Mouse (Mus musculus): ENCODE data around the gene Tbc1d12. TPM values are rescaled to one million over a fixed set of nuclear protein-coding genes. Genes with fewer than 3 reads are reported as not detected.

Tbc1d12 gene
- total and polyA plus RNA-seq, 2 experiments from 2014 or later, result 6.2 to 28.8 TPM

DNA sequence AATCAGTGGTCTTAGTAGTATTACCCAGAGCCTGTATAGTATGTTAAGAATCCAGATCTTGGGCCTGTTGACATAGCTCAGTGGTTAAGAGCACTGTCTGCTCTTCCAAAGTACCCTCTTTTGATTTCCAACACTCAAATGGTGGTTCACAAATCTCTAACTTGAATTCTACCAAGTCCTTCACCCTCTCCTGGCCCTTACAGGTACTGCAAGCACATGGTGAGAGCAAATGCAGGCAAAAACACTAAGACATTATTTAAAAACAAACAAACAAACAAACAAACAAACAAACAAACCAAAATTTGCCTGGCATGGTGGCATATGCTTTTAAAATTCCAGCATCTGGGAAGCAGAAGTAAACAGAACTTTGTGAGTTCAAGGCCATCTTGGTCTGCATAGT is 43.9 kb downstream of the Tbc1d12 start:
- Histone ChIP-seq H3K27ac (ENCODE audit: low read depth, low read length) (no peak overlapping the region), H3K4me2 (ENCODE audit: low read depth, low read length, poor library complexity, severe bottlenecking) (no peak overlapping the region), H3K9me3 (ENCODE audit: low read length) (no peaks in the 10 kb centered on the region), H3K27me3 (ENCODE audit: insufficient read depth, low read length) (no peaks in the 10 kb centered on the region), H3K36me3 (ENCODE audit: insufficient read depth, low read length) (no peaks in the 10 kb centered on the region), H3K4me1 (ENCODE audit: insufficient read depth, low read length) (no peaks in the 10 kb centered on the region), H3K4me3 (ENCODE audit: low read depth, low read length) (no peak overlapping the region), H3K9ac (replicated peaks; ENCODE audit: low read length, poor library complexity, severe bottlenecking) (no peak overlapping the region)
- ATAC-seq (ENCODE audit: low FRiP score) (no peak), DNase-seq (ENCODE audit: low spot score) (no peak)
- peak; percentile 41 for TF ChIP-seq CTCF (IDR thresholded peaks at IDR 0.05)

- Histone ChIP-seq H3K36me3 (ENCODE audit: insufficient read depth, low read length) (0 out of 2 replicates have a peak, but pooled peaks cover 4% of the 10 kb centered on the region), H3K9ac (replicated peaks; ENCODE audit: low read length, poor library complexity, severe bottlenecking) (no peak overlapping the region), H3K4me2 (ENCODE audit: low read depth, low read length, poor library complexity, severe bottlenecking) (no peak overlapping the region), H3K27ac (ENCODE audit: low read depth, low read length) (no peak overlapping the region), H3K4me1 (ENCODE audit: insufficient read depth, low read length) (no peaks in the 10 kb centered on the region), H3K27me3 (ENCODE audit: insufficient read depth, low read length) (no peaks in the 10 kb centered on the region), H3K9me3 (ENCODE audit: low read length) (no peaks in the 10 kb centered on the region), H3K4me3 (ENCODE audit: low read depth, low read length) (no peak overlapping the region)
- TF ChIP-seq CTCF (IDR thresholded peaks at IDR 0.05), result peak; percentile 53
- ATAC-seq (ENCODE audit: low FRiP score), result no peak
- DNase-seq (ENCODE audit: low spot score), result peak; percentile 78
- 59% methylated on average over 12 of the region's 12 CpGs for WGBS
Observed at GRCm38 (mm10) chr19:38901146-38902135, 65.1 kb downstream of the Tbc1d12 start.

DNA sequence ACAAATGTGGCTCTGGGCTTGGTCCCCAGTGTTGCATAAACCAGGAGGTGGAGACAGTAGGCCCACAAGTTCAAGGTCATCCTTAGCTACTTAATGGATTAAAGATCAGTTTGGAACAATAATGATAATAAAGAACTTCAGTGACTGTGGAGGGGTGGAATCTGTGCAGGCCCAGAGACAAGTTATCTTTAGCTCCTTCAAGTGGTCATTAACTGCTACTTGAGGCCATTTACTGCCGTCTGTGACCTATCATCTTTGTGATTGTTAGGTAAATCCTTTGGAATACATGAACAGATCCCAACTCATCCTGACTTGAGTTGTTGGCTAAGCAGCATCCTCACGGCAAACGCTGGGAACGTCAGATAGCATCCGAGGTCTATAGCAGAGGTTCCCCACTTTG is 66.1 kb downstream of the Tbc1d12 start:
- Histone ChIP-seq H3K4me3 (ENCODE audit: low read depth, low read length) (no peak overlapping the region), H3K36me3 (ENCODE audit: insufficient read depth, low read length) (0 out of 2 replicates have a peak, but pooled peaks cover 4% of the 10 kb centered on the region), H3K27me3 (ENCODE audit: insufficient read depth, low read length) (no peaks in the 10 kb centered on the region), H3K9me3 (ENCODE audit: low read length) (no peaks in the 10 kb centered on the region), H3K9ac (replicated peaks; ENCODE audit: low read length, poor library complexity, severe bottlenecking) (no peak overlapping the region), H3K4me2 (ENCODE audit: low read depth, low read length, poor library complexity, severe bottlenecking) (no peak overlapping the region), H3K27ac (ENCODE audit: low read depth, low read length) (no peak overlapping the region), H3K4me1 (ENCODE audit: insufficient read depth, low read length) (no peaks in the 10 kb centered on the region)
- DNase-seq (ENCODE audit: low spot score) (no peak), ATAC-seq (ENCODE audit: low FRiP score) (no peak)
- TF ChIP-seq CTCF (IDR thresholded peaks at IDR 0.05), result no peak
- WGBS, result 92% methylated on average over 5 of the region's 5 CpGs

GRCm38 (mm10) chr19:38913786-38914185 is 77.4 kb downstream of the Tbc1d12 start:
- no peak overlapping the region for H3K9ac ChIP-seq (replicated peaks; ENCODE audit: low read length, poor library complexity, severe bottlenecking)
- WGBS, result 92% methylated on average over 9 of the region's 9 CpGs
- DNase-seq (ENCODE audit: low spot score), result no peak
- H3K9me3 ChIP-seq (ENCODE audit: low read length), result no peaks in the 10 kb centered on the region
- TF ChIP-seq CTCF (IDR thresholded peaks at IDR 0.05), result no peak
- ATAC-seq (ENCODE audit: low FRiP score), result no peak
- no peak overlapping the region for H3K4me3 ChIP-seq (ENCODE audit: low read depth, low read length)
- H3K27ac ChIP-seq (ENCODE audit: low read depth, low read length), result no peak overlapping the region
- no peaks in the 10 kb centered on the region for H3K27me3 ChIP-seq (ENCODE audit: insufficient read depth, low read length)
- H3K4me1 ChIP-seq (ENCODE audit: insufficient read depth, low read length), result no peaks in the 10 kb centered on the region
- H3K36me3 ChIP-seq (ENCODE audit: insufficient read depth, low read length), result peaks cover 25% of the 10 kb centered on the region
- H3K4me2 ChIP-seq (ENCODE audit: low read depth, low read length, poor library complexity, severe bottlenecking), result no peak overlapping the region

- H3K4me1 ChIP-seq (ENCODE audit: insufficient read depth, low read length), result no peaks in the 10 kb centered on the region
- H3K4me3 ChIP-seq (ENCODE audit: low read depth, low read length), result no peak overlapping the region
- WGBS, result 93% methylated on average over 15 of the region's 15 CpGs
- no peak overlapping the region for H3K27ac ChIP-seq (ENCODE audit: low read depth, low read length)
- no peak overlapping the region for H3K4me2 ChIP-seq (ENCODE audit: low read depth, low read length, poor library complexity, severe bottlenecking)
- H3K9ac ChIP-seq (replicated peaks; ENCODE audit: low read length, poor library complexity, severe bottlenecking), result no peak overlapping the region
- no peak for DNase-seq (ENCODE audit: low spot score)
- ATAC-seq (ENCODE audit: low FRiP score), result no peak
- H3K27me3 ChIP-seq (ENCODE audit: insufficient read depth, low read length), result no peaks in the 10 kb centered on the region
- no peaks in the 10 kb centered on the region for H3K9me3 ChIP-seq (ENCODE audit: low read length)
- peaks cover 26% of the 10 kb centered on the region for H3K36me3 ChIP-seq (ENCODE audit: insufficient read depth, low read length)
- no peak for TF ChIP-seq CTCF (IDR thresholded peaks at IDR 0.05)
Observed at GRCm38 (mm10) chr19:38914926-38915325, 78.5 kb downstream of the Tbc1d12 start.

DNA sequence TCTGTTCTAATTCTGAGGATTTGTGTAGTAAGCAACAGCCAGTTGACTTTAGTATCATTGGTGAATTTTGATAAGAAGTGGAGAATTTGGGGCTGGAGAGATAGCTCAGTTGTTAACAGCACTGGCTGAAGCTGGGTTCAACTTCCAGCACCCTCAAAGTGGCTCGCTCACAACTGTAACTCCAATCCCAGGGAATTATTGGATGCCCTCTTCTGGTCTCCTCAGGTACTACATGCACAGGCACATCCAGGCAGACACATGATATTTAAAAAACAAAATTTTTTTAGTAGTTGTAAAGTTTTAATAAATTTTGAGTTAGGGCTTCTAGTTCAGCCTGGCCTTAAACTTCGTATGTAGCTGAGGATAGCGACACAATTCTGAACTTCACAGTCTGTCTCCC is 79.3 kb downstream of the Tbc1d12 start:
- H3K4me3 ChIP-seq (ENCODE audit: low read depth, low read length), result no peak overlapping the region
- H3K27me3 ChIP-seq (ENCODE audit: insufficient read depth, low read length), result no peaks in the 10 kb centered on the region
- H3K9me3 ChIP-seq (ENCODE audit: low read length), result no peaks in the 10 kb centered on the region
- peak; percentile 26 for DNase-seq (ENCODE audit: low spot score)
- no peak overlapping the region for H3K27ac ChIP-seq (ENCODE audit: low read depth, low read length)
- ATAC-seq (ENCODE audit: low FRiP score), result no peak
- no peaks in the 10 kb centered on the region for H3K4me1 ChIP-seq (ENCODE audit: insufficient read depth, low read length)
- H3K9ac ChIP-seq (replicated peaks; ENCODE audit: low read length, poor library complexity, severe bottlenecking), result no peak overlapping the region
- peaks cover 25% of the 10 kb centered on the region for H3K36me3 ChIP-seq (ENCODE audit: insufficient read depth, low read length)
- WGBS, result 60% methylated on average over 3 of the region's 3 CpGs
- peak; percentile 83 for TF ChIP-seq CTCF (IDR thresholded peaks at IDR 0.05)
- H3K4me2 ChIP-seq (ENCODE audit: low read depth, low read length, poor library complexity, severe bottlenecking), result no peak overlapping the region
